Mouse (Mus musculus): ENCODE measurements at regions not wholly inside any gene's neighbourhood (a gene's known extent, or its start where the extent isn't known, plus 50 kb on each side); places are given as distances from the start of the nearest gene placed in this dataset.
A peak's percentile ranks its signal among the peaks of the same experiment; 100 is the strongest.

DNA sequence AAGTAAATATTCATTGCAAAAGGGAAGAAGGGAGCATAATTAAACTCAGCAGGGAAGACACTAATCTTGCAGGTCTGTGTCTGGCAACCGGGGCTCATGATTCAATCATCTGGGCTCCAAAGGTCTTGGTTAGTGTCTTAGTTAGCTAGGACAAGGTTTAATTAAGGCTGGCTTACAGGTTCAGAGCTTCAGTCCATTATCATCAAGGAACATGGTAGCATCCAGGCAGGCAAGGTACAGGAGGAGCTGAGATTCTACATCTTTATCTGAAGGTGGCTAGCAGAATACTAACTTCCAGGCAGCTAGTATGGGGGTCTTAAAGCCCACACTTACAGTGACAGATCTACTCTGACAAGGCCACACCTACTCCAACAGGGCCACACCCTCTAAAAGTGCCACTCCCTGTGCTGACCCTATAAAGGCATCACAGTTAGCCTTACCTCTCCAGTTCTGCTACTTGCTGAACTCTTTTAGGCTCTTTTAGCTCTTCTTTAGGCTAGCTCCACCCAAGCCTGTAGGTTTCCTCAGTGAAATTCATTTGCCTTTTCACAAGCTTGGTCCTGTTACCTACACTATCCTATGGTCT, 309.8 kb downstream of the Ccser2 start:
- Histone ChIP-seq H3K9ac (no peak overlapping the region), H3K4me1 (ENCODE audit: insufficient read depth) (no peaks in the 10 kb centered on the region), H3K36me3 (ENCODE audit: insufficient read depth) (no peaks in the 10 kb centered on the region), H3K27ac (ENCODE audit: low read depth, low read length) (no peak overlapping the region), H3K9me3 (ENCODE audit: low read length) (no peaks in the 10 kb centered on the region), H3K27me3 (ENCODE audit: insufficient read depth, low read length) (no peaks in the 10 kb centered on the region), H3K4me2 (ENCODE audit: low read depth) (no peak overlapping the region), H3K4me3 (ENCODE audit: low read depth, low read length) (no peak overlapping the region)
- DNase-seq: no peak
- 79% methylated on average over 1 of the region's 1 CpGs for WGBS
- ATAC-seq: no peak
- TF ChIP-seq CTCF (IDR thresholded peaks at IDR 0.05; ENCODE audit: low read depth): no peak

DNA sequence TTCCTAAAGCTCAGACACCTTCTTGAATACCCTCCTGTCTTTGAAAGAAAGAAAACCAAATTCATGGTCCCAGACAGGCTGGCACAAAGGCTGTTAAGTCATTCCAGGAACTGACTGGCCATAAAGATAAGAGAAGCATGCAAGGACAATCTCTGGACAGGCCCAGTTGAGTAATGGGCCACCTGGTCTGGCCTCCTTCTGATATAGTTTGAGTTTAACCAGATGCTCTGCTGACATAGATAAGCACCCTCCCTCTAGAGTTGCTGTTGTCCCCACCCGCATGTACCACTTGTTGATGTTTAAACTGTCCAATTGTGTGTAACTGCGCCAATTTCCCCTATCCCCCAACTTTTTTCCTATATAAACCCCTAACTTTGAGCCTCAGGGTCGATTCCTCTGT, 310.4 kb downstream of the Ccser2 start:
- Histone ChIP-seq H3K4me2 (ENCODE audit: low read depth) (no peak overlapping the region), H3K4me3 (ENCODE audit: low read depth, low read length) (no peak overlapping the region), H3K27ac (ENCODE audit: low read depth, low read length) (no peak overlapping the region), H3K9ac (no peak overlapping the region), H3K36me3 (ENCODE audit: insufficient read depth) (no peaks in the 10 kb centered on the region), H3K4me1 (ENCODE audit: insufficient read depth) (no peaks in the 10 kb centered on the region), H3K9me3 (ENCODE audit: low read length) (no peaks in the 10 kb centered on the region), H3K27me3 (ENCODE audit: insufficient read depth, low read length) (no peaks in the 10 kb centered on the region)
- DNase-seq: no peak
- no peak for ATAC-seq
- 84% methylated on average over 3 of the region's 3 CpGs for WGBS
- TF ChIP-seq CTCF (IDR thresholded peaks at IDR 0.05; ENCODE audit: low read depth): no peak

DNA sequence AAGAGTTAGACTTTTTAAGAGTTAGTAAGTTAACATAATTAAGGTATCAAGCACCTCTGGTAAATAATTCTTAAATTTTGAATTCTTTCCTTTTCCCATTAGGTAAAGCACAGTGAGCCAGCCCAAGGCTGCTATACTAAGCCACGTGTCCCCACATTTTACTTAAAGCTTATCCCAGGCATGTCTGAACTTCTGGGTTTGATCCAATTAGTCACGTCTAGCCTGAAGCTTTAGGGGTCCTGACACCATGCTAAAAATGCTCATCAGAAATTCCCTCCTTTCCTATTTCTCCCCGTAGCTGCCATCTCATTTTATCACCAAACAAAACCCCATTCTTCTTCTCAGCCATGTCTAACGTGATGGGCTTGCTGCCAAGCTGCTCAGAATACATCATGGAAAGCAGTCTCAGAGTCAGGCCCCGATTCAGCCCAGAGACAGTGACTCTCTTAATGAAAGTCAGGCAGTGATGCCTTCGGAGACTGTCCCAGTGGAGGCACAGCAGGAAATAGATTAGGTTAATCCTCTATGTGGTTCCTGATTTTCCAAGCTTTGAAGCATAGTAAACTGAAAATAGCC, 315.5 kb downstream of the Ccser2 start:
- no peaks in the 10 kb centered on the region for H3K4me1 ChIP-seq (ENCODE audit: insufficient read depth)
- H3K9ac ChIP-seq: no peak overlapping the region
- 3% methylated on average over 6 of the region's 6 CpGs for WGBS
- no peaks in the 10 kb centered on the region for H3K9me3 ChIP-seq (ENCODE audit: low read length)
- no peaks in the 10 kb centered on the region for H3K36me3 ChIP-seq (ENCODE audit: insufficient read depth)
- H3K4me3 ChIP-seq (ENCODE audit: low read depth, low read length): no peak overlapping the region
- no peak overlapping the region for H3K4me2 ChIP-seq (ENCODE audit: low read depth)
- DNase-seq: peak; percentile 65
- TF ChIP-seq CTCF (IDR thresholded peaks at IDR 0.05; ENCODE audit: low read depth): no peak
- H3K27me3 ChIP-seq (ENCODE audit: insufficient read depth, low read length): no peaks in the 10 kb centered on the region
- ATAC-seq: peak; percentile 82
- H3K27ac ChIP-seq (ENCODE audit: low read depth, low read length): no peak overlapping the region

DNA sequence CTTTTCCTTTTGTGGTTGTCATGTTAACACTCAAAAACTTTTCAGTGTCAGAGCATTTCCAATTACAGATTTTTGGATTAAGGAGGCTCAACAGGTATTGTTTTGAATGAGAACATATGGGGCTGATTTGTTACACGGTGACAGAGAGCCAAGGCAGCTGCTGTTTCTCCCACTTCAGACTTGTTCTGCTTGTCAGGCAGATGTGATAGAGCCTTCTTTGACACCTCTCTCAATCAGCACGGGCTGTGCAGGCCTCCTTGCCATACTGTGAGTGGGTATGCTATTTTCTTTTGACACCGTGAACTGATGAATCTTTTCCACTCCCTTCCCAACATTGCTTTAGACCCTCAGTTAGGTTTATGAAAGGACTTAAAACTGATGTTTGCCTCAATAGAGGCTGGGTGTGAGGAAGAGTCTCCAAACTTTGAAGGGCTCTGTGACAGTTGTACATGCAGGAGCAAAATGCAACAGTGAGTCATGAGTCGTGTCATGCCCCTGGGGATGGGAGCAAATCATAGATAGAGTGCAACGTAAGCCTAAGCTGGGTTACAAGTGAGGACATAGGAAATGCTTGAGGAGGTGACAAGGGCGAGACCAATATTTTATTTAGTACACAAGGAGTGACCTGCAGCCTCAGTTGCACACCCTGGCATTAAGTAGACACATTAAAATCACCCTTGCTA, 317.4 kb downstream of the Ccser2 start:
- Histone ChIP-seq H3K9me3 (ENCODE audit: low read length) (no peaks in the 10 kb centered on the region), H3K9ac (no peak overlapping the region), H3K4me1 (ENCODE audit: insufficient read depth) (no peaks in the 10 kb centered on the region), H3K4me3 (ENCODE audit: low read depth, low read length) (no peak overlapping the region), H3K36me3 (ENCODE audit: insufficient read depth) (no peaks in the 10 kb centered on the region), H3K27ac (ENCODE audit: low read depth, low read length) (no peak overlapping the region), H3K4me2 (ENCODE audit: low read depth) (no peak overlapping the region), H3K27me3 (ENCODE audit: insufficient read depth, low read length) (no peaks in the 10 kb centered on the region)
- TF ChIP-seq CTCF (IDR thresholded peaks at IDR 0.05; ENCODE audit: low read depth): no peak
- ATAC-seq (peak; percentile 50; the same call in 1 of the 2 replicates), DNase-seq (peak; percentile 11)
- 62% methylated on average over 6 of the region's 6 CpGs for WGBS

DNA sequence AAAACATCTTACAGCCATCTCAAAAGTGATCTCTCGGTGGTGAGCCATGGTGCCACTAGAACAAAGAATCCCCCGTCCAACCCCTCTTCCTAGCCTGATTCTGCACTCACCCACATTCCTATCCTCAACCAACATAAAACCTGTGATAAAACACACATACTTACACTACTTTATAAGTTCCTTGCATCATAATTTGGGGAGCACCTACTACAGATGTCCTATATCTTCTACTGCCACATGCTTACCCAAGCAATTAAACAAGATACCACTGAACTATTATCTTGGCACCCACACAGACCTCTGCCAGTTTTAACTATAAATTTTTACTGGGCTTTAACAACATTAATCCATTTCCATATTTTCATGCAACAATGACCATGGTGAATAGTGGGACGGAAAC, 321.9 kb downstream of the Ccser2 start:
- ATAC-seq: no peak
- Histone ChIP-seq H3K4me1 (ENCODE audit: insufficient read depth) (no peaks in the 10 kb centered on the region), H3K9ac (no peak overlapping the region), H3K9me3 (ENCODE audit: low read length) (no peaks in the 10 kb centered on the region), H3K4me2 (ENCODE audit: low read depth) (no peak overlapping the region), H3K4me3 (ENCODE audit: low read depth, low read length) (no peak overlapping the region), H3K27me3 (ENCODE audit: insufficient read depth, low read length) (no peaks in the 10 kb centered on the region), H3K36me3 (ENCODE audit: insufficient read depth) (no peaks in the 10 kb centered on the region), H3K27ac (ENCODE audit: low read depth, low read length) (no peak overlapping the region)
- WGBS: 83% methylated on average over 3 of the region's 3 CpGs
- no peak for TF ChIP-seq CTCF (IDR thresholded peaks at IDR 0.05; ENCODE audit: low read depth)
- no peak for DNase-seq

DNA sequence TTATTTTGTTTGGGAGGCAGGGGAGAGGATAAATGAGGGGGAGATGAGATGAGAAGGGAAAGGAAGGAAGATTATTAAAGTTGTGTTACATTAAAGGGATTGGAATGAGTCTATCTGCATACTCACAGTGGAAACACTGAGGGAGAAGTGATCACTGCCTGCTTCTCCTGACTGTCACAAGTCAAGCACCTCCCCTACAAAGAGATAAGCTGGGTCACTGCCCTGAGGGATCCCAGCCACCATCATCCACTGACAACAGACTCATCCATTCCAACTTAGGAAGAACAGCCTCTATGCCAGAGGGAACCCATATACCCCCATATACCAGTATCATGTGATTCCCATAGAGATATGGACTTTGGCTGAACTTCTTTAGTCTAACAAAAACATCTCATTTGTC, 322.3 kb downstream of the Ccser2 start:
- no peaks in the 10 kb centered on the region for H3K4me1 ChIP-seq (ENCODE audit: insufficient read depth)
- no peak overlapping the region for H3K27ac ChIP-seq (ENCODE audit: low read depth, low read length)
- no peaks in the 10 kb centered on the region for H3K27me3 ChIP-seq (ENCODE audit: insufficient read depth, low read length)
- no peak overlapping the region for H3K4me2 ChIP-seq (ENCODE audit: low read depth)
- no peaks in the 10 kb centered on the region for H3K9me3 ChIP-seq (ENCODE audit: low read length)
- ATAC-seq (no peak), DNase-seq (no peak)
- no peak overlapping the region for H3K4me3 ChIP-seq (ENCODE audit: low read depth, low read length)
- H3K9ac ChIP-seq: no peak overlapping the region
- H3K36me3 ChIP-seq (ENCODE audit: insufficient read depth): no peaks in the 10 kb centered on the region
- TF ChIP-seq CTCF (IDR thresholded peaks at IDR 0.05; ENCODE audit: low read depth): no peak

DNA sequence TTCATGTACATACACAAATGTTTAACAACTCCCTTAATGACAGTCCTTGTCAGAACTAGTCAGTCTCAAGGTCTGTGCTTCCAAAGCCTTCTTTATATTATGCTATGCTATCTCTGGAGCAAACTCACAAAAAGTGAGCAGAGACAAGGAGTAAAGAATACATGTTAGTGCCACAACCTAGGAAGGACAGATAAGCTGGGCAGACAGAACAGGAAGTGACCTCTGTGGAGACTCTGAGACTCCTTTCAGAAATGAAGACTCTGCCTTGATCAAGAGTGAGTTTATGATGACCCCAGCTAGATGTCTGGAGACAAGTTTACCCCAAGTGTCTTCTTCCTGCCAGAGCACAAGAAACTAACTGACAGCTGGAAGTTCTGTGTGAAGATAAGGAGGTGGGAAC, 343.8 kb downstream of the Ccser2 start:
- ATAC-seq: no peak

More for the DNA sequence above, 343.8 kb downstream of the Ccser2 start:
- Histone ChIP-seq H3K27ac (ENCODE audit: low read depth, low read length) (no peak overlapping the region), H3K9me3 (ENCODE audit: low read length) (no peaks in the 10 kb centered on the region), H3K27me3 (ENCODE audit: insufficient read depth, low read length) (no peaks in the 10 kb centered on the region), H3K4me1 (ENCODE audit: insufficient read depth) (no peaks in the 10 kb centered on the region), H3K9ac (no peak overlapping the region), H3K36me3 (ENCODE audit: insufficient read depth) (no peaks in the 10 kb centered on the region), H3K4me3 (ENCODE audit: low read depth, low read length) (no peak overlapping the region), H3K4me2 (ENCODE audit: low read depth) (no peak overlapping the region)
- TF ChIP-seq CTCF (IDR thresholded peaks at IDR 0.05; ENCODE audit: low read depth): no peak
- no peak for DNase-seq

Data from forebrain, postnatal 0 days (tissue).